Mouse (Mus musculus) stomach, postnatal 0 days (tissue): ENCODE results near the gene Arhgap17. TPM values are rescaled to one million over a fixed set of nuclear protein-coding genes. Genes with fewer than 3 reads are reported as not detected.

Source experiments
- ATAC-seq: fragments of 200-750 bp; cut with Nextera tagmentation; 2 replicates; pipeline ENCODE4 v1.8.0; 2017; ENCODE audit not compliant: low FRiP score, low TSS enrichment
- DNase-seq: peaks from one replicate; pipeline ENCODE4 v3.0.0-alpha.2; 2016; ENCODE audit warnings: low spot score
- H3K27ac ChIP-seq: fragments of 300-500 bp; sonication (generic); replicated peaks from 2 replicates; pipeline ENCODE4 v1.5.1; 2014; ENCODE audit warnings: mild to moderate bottlenecking, control low read depth
- H3K27me3 ChIP-seq: fragments of 300-500 bp; sonication (generic); 2 replicates; pipeline ENCODE4 v1.6.1; 2014; ENCODE audit warnings: low read length; ENCODE audit not compliant: control insufficient read depth, insufficient read depth
- H3K36me3 ChIP-seq: fragments of 300-500 bp; sonication (generic); 2 replicates; pipeline ENCODE4 v1.6.1; 2014; ENCODE audit warnings: low read length, mixed read lengths; ENCODE audit not compliant: control insufficient read depth, insufficient read depth
- H3K4me1 ChIP-seq: fragments of 300-500 bp; sonication (generic); replicated peaks from 2 replicates; pipeline ENCODE4 v1.6.1; 2014; ENCODE audit warnings: antibody characterized with exemption; ENCODE audit not compliant: control insufficient read depth, insufficient read depth
- H3K4me2 ChIP-seq: fragments of 300-500 bp; sonication (generic); replicated peaks from 2 replicates; pipeline ENCODE4 v1.6.1; 2014; ENCODE audit warnings: low read depth, mild to moderate bottlenecking, control low read depth, moderate library complexity
- H3K4me3 ChIP-seq: fragments of 300-500 bp; sonication (generic); 2 replicates; pipeline ENCODE4 v1.5.1; 2014; ENCODE audit warnings: low read depth, low read length, control low read depth
- H3K9ac ChIP-seq: fragments of 300-500 bp; sonication (generic); 2 replicates; pipeline ENCODE4 v1.6.1; 2014; ENCODE audit warnings: mild to moderate bottlenecking, low read length, control low read depth, mixed read lengths
- H3K9me3 ChIP-seq: fragments of 300-500 bp; sonication (generic); 2 replicates; pipeline ENCODE4 v1.6.1; 2016; ENCODE audit warnings: low read length; ENCODE audit not compliant: control insufficient read depth
- CTCF ChIP-seq: IDR thresholded peaks from 2 replicates; pipeline ENCODE4 v1.5.1; 2016; ENCODE audit warnings: antibody characterized with exemption, low read depth, mild to moderate bottlenecking, moderate library complexity
- EP300 ChIP-seq: optimal IDR thresholded peaks from 2 replicates; pipeline ENCODE3; 2016; ENCODE audit warnings: antibody characterized with exemption
- WGBS: fragments of 180-500 bp; shearing (Covaris S2); extraction: QIAGEN DNeasy Blood & Tissue Kit; methylation state at CpG from one replicate; pipeline ENCODE4 v1.1.7; 2014; 5-methylcytosine and 5-hydroxymethylcytosine counted together
- polyA plus RNA-seq: library from polyadenylated mRNA; unstranded; fragments of >200 nt; fragmentation: Nextera tagmentation; extraction: Ambion mirVana; gene quantifications from 2 replicates; pipeline ENCODE4 v1.2.1, GENCODE M21; 2015

Arhgap17 gene
- polyA plus RNA-seq, 1 experiment from 2014 or later, result 8.0 TPM

- H3K9me3 ChIP-seq, result no peaks in the 10 kb centered on the region
- no peak overlapping the region for H3K9ac ChIP-seq
- H3K27ac ChIP-seq, result no peak overlapping the region
- ATAC-seq (no peak), DNase-seq (no peak)
- H3K4me3 ChIP-seq, result no peak overlapping the region
- no peak overlapping the region for H3K4me2 ChIP-seq
- 74% methylated on average over 4 of the region's 4 CpGs for WGBS
- H3K36me3 ChIP-seq, result peaks cover 3% of the 10 kb centered on the region; the same call in 1 of the 2 replicates
- no peak for TF ChIP-seq CTCF
- TF ChIP-seq EP300, result no peak
- H3K27me3 ChIP-seq, result no peaks in the 10 kb centered on the region
- no peaks in the 10 kb centered on the region for H3K4me1 ChIP-seq
These were observed 37.3 kb upstream of the Arhgap17 start for GRCm38 (mm10) chr7:123406988-123407387.

- no peak overlapping the region for H3K9ac ChIP-seq
- H3K4me1 ChIP-seq, result no peaks in the 10 kb centered on the region
- DNase-seq, result no peak
- no peaks in the 10 kb centered on the region for H3K9me3 ChIP-seq
- peaks cover 3% of the 10 kb centered on the region for H3K36me3 ChIP-seq
- H3K4me2 ChIP-seq, result no peak overlapping the region
- H3K27me3 ChIP-seq, result no peaks in the 10 kb centered on the region
- TF ChIP-seq CTCF (no peak), EP300 (no peak)
- whole genome bisulfite sequencing, result 57% methylated on average over 3 of the region's 3 CpGs
- H3K27ac ChIP-seq, result no peak overlapping the region
- ATAC-seq, result no peak
- H3K4me3 ChIP-seq, result no peak overlapping the region
These were observed 35.9 kb upstream of the Arhgap17 start for GRCm38 (mm10) chr7:123405619-123406018.

GRCm38 (mm10) chr7:123404198-123404597, 34.5 kb upstream of the Arhgap17 start:
- Histone ChIP-seq H3K27me3 (no peaks in the 10 kb centered on the region), H3K9ac (no peak overlapping the region), H3K36me3 (peaks cover 3% of the 10 kb centered on the region), H3K4me1 (no peaks in the 10 kb centered on the region), H3K9me3 (no peaks in the 10 kb centered on the region), H3K4me2 (no peak overlapping the region), H3K27ac (no peak overlapping the region), H3K4me3 (no peak overlapping the region)
- no peak for ATAC-seq
- WGBS, result 91% methylated on average over 6 of the region's 6 CpGs
- TF ChIP-seq CTCF, result no peak
- TF ChIP-seq EP300, result no peak
- DNase-seq, result no peak

DNA sequence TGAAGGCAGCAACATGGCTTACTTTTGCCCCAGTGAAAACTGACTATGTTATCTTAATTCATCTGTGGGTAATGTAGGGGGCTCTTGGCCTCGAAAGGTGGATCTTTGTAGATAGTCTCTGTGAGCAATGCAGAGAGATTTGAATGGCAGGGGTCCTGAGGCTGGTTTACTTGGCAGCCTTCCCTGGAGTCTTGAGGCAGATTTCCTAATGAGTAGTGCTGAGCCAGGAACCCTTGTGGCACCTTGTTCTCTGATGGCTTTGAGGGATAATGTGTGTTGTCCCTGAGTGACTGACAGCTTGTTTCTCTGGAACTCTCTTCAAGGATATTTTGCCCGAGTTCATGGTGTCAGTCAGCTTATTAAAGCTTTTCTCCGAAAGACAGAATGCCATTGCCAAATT, 31.4 kb upstream of the Arhgap17 start:
- Histone ChIP-seq H3K27me3 (no peaks in the 10 kb centered on the region), H3K4me2 (no peak overlapping the region), H3K9ac (no peak overlapping the region), H3K4me1 (no peaks in the 10 kb centered on the region), H3K9me3 (no peaks in the 10 kb centered on the region), H3K4me3 (no peak overlapping the region), H3K27ac (no peak overlapping the region), H3K36me3 (peaks cover 3% of the 10 kb centered on the region)
- TF ChIP-seq CTCF (no peak), EP300 (no peak)
- ATAC-seq, result no peak
- DNase-seq, result no peak
- WGBS, result 81% methylated on average over 3 of the region's 3 CpGs

DNA sequence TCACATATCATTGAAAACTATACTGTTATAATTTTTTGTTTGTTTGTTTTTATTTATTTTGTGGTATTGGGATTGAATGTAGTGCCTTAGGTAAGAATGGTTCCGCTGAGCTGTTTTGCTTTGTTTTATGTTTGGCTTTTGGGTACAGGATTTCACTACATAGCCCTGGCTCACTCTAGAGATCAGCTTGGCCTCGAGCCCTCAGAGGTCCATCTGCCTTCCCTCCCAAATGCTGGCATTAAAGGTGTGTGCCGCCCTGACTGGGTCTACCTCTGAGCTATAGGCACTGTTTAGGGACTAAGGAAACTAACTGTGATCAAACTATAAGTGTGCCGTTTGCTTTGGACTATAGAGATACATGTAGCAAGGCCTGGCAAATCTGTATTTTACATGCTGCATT, 29.6 kb upstream of the Arhgap17 start:
- 87% methylated on average over 4 of the region's 4 CpGs for WGBS
- no peak overlapping the region for H3K4me2 ChIP-seq
- no peaks in the 10 kb centered on the region for H3K9me3 ChIP-seq
- H3K4me3 ChIP-seq, result no peak overlapping the region
- ATAC-seq (no peak), DNase-seq (no peak)
- TF ChIP-seq CTCF, result no peak
- TF ChIP-seq EP300, result no peak
- H3K4me1 ChIP-seq, result no peaks in the 10 kb centered on the region
- H3K27ac ChIP-seq, result no peak overlapping the region
- H3K27me3 ChIP-seq, result no peaks in the 10 kb centered on the region
- H3K36me3 ChIP-seq, result peaks cover 3% of the 10 kb centered on the region
- no peak overlapping the region for H3K9ac ChIP-seq

GRCm38 (mm10) chr7:123398828-123399227, 29.1 kb upstream of the Arhgap17 start:
- Histone ChIP-seq H3K36me3 (peaks cover 3% of the 10 kb centered on the region), H3K4me2 (no peak overlapping the region), H3K27me3 (no peaks in the 10 kb centered on the region), H3K9me3 (no peaks in the 10 kb centered on the region), H3K27ac (no peak overlapping the region), H3K4me3 (no peak overlapping the region), H3K9ac (no peak overlapping the region), H3K4me1 (no peaks in the 10 kb centered on the region)
- DNase-seq (peak; percentile 64), ATAC-seq (peak; percentile 60)
- WGBS, result 22% methylated on average over 7 of the region's 7 CpGs
- peak; percentile 90 for TF ChIP-seq CTCF
- TF ChIP-seq EP300, result no peak
